Mouse (Mus musculus): ENCODE data around the gene Stx12. TPM values are rescaled to one million over a fixed set of nuclear protein-coding genes. Genes with fewer than 3 reads are reported as not detected.

Gene Stx12
- polyA plus RNA-seq, 1 experiment = 16.7 TPM

GRCm38 (mm10) chr4:132874363-132875097 lies 9.8 kb downstream of the Stx12 start:
- H3K4me1 ChIP-seq (ENCODE audit: control insufficient read depth, insufficient read depth, low read length) = no peaks in the 10 kb centered on the region; the same call in none of the 2 replicates
- 79% methylated on average over 7 of the region's 7 CpGs for WGBS
- no peak overlapping the region for H3K27ac ChIP-seq (ENCODE audit: control insufficient read depth, insufficient read depth, low read depth, low read length, poor library complexity)

DNA sequence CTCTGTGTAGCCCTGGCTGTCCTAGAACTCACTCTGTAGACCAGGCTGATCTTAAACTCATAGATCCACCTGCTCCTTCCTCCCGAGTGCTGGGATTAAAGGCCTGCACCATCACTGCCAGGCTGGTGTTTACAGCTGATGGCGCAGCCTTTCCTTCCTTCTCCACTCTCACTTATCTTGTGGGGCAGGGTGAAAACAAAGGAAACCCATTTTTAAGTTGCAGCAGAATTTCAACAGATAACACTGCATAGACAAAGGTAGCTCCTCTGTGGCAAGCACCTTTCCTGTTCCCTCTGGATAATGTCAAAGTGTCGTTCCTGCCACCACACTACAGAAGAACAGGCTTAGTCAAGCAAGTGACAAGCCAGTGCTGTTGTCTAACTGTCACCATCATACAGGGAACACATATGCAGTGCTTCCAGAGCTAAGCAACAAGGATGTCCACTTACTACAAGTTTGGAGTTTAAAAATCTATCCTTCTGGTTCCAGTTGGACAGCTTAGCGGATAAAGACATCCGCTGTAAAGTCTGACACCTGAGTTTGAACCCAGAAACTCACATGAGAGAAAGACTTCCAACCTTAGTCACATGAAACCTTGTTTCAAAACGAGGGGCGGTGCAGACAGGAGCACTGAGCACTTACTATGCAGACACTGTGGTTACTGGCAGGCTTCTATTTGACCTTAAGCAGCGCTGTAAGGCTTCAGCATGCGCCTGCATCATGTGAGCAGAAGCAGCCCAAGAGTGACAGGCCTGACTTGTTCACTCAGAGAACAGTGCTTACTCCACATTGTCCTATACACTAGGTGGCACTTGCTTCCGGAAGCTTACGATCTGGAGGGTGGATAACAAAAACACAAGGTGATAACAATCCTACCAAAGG lies 10.6 kb downstream of the Stx12 start:
- no peak overlapping the region for H3K27ac ChIP-seq (ENCODE audit: control insufficient read depth, insufficient read depth, low read depth, low read length, poor library complexity)
- H3K4me3 ChIP-seq (replicated peaks; ENCODE audit: control insufficient read depth, low read depth, low read length) = no peak overlapping the region
- 57% methylated on average over 11 of the region's 11 CpGs for WGBS
- TF ChIP-seq POLR2A (IDR thresholded peaks at IDR 0.05; ENCODE audit: borderline replicate concordance, control insufficient read depth, low read depth, low read length) (no peak), CTCF (IDR thresholded peaks at IDR 0.05; ENCODE audit: control insufficient read depth, insufficient read depth, low read length) (no peak)
- no peaks in the 10 kb centered on the region; the same call in none of the 2 replicates for H3K4me1 ChIP-seq (ENCODE audit: control insufficient read depth, insufficient read depth, low read length)

More at GRCm38 (mm10) chr4:132874363-132875097, 9.8 kb downstream of the Stx12 start:
- no peak for TF ChIP-seq CTCF (IDR thresholded peaks at IDR 0.05; ENCODE audit: control insufficient read depth, insufficient read depth, low read length)
- no peak for TF ChIP-seq POLR2A (IDR thresholded peaks at IDR 0.05; ENCODE audit: borderline replicate concordance, control insufficient read depth, low read depth, low read length)
- no peak overlapping the region for H3K4me3 ChIP-seq (replicated peaks; ENCODE audit: control insufficient read depth, low read depth, low read length)

- Histone ChIP-seq H3K4me1 (ENCODE audit: control insufficient read depth, insufficient read depth, low read length) (no peaks in the 10 kb centered on the region; the same call in none of the 2 replicates), H3K4me3 (replicated peaks; ENCODE audit: control insufficient read depth, low read depth, low read length) (no peak overlapping the region), H3K27ac (ENCODE audit: control insufficient read depth, insufficient read depth, low read depth, low read length, poor library complexity) (no peak overlapping the region)
- WGBS = 90% methylated on average over 3 of the region's 3 CpGs
- TF ChIP-seq POLR2A (IDR thresholded peaks at IDR 0.05; ENCODE audit: borderline replicate concordance, control insufficient read depth, low read depth, low read length) (no peak), CTCF (IDR thresholded peaks at IDR 0.05; ENCODE audit: control insufficient read depth, insufficient read depth, low read length) (no peak)
Observed at GRCm38 (mm10) chr4:132871116-132871515, 13.2 kb downstream of the Stx12 start.

DNA sequence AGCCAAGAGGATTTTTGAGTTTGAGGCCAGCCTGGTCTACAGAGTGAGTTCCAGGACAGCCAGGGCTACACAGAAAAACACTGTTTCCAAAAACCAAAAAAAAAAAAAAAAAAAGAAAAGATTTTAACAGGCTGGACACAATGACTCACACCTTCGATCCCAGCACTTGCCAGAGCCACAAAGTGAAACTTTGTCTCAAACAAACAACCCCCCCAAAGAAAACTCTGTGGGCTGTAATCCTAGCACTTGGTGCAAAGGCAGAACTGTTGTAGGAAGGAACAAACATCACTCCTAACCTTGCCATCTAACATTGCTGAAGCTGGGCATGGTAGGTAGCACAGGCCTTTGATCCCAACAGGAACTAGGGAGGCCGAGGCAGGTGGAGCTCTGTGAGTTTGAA lies 19.5 kb downstream of the Stx12 start:
- WGBS = 92% methylated on average over 2 of the region's 2 CpGs
- Histone ChIP-seq H3K4me1 (ENCODE audit: control insufficient read depth, insufficient read depth, low read length) (no peaks in the 10 kb centered on the region; the same call in 1 of the 2 replicates), H3K4me3 (replicated peaks; ENCODE audit: control insufficient read depth, low read depth, low read length) (no peak overlapping the region), H3K27ac (ENCODE audit: control insufficient read depth, insufficient read depth, low read depth, low read length, poor library complexity) (no peak overlapping the region)
- TF ChIP-seq POLR2A (IDR thresholded peaks at IDR 0.05; ENCODE audit: borderline replicate concordance, control insufficient read depth, low read depth, low read length) (no peak), CTCF (IDR thresholded peaks at IDR 0.05; ENCODE audit: control insufficient read depth, insufficient read depth, low read length) (no peak)

- Histone ChIP-seq H3K27ac (ENCODE audit: control insufficient read depth, insufficient read depth, low read depth, low read length, poor library complexity) (no peak overlapping the region), H3K4me3 (replicated peaks; ENCODE audit: control insufficient read depth, low read depth, low read length) (no peak overlapping the region), H3K4me1 (ENCODE audit: control insufficient read depth, insufficient read depth, low read length) (no peaks in the 10 kb centered on the region; the same call in 1 of the 2 replicates)
- WGBS = 91% methylated on average over 13 of the region's 13 CpGs
- no peak for TF ChIP-seq CTCF (IDR thresholded peaks at IDR 0.05; ENCODE audit: control insufficient read depth, insufficient read depth, low read length)
- no peak for TF ChIP-seq POLR2A (IDR thresholded peaks at IDR 0.05; ENCODE audit: borderline replicate concordance, control insufficient read depth, low read depth, low read length)
Observed at GRCm38 (mm10) chr4:132863012-132863411, 21.3 kb downstream of the Stx12 start.

GRCm38 (mm10) chr4:132860880-132861279 lies 23.4 kb downstream of the Stx12 start:
- 89% methylated on average over 1 of the region's 1 CpGs for WGBS
- Histone ChIP-seq H3K4me3 (replicated peaks; ENCODE audit: control insufficient read depth, low read depth, low read length) (no peak overlapping the region), H3K4me1 (ENCODE audit: control insufficient read depth, insufficient read depth, low read length) (no peaks in the 10 kb centered on the region), H3K27ac (ENCODE audit: control insufficient read depth, insufficient read depth, low read depth, low read length, poor library complexity) (no peak overlapping the region)
- TF ChIP-seq POLR2A (IDR thresholded peaks at IDR 0.05; ENCODE audit: borderline replicate concordance, control insufficient read depth, low read depth, low read length) = no peak
- TF ChIP-seq CTCF (IDR thresholded peaks at IDR 0.05; ENCODE audit: control insufficient read depth, insufficient read depth, low read length) = no peak

DNA sequence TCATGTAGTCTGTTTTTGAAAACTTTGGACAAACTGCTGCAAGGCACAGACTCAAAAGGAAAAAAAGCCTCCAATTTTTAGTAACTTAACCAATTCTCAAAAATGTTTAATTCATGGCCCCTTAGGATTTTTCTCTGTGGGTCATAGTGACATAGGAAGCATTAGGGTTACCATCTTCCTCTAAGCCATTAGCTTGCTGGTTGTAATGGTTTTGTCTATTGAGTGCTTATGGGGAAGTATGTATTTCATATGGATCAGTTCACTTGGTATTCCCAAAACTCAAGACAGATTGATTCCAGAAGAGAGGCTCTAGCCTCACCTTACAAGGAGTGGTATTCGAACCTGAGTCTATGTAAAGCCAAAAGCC lies 40.6 kb downstream of the Stx12 start:
- Histone ChIP-seq H3K4me1 (ENCODE audit: control insufficient read depth, insufficient read depth, low read length) (no peaks in the 10 kb centered on the region), H3K4me3 (replicated peaks; ENCODE audit: control insufficient read depth, low read depth, low read length) (no peak overlapping the region), H3K27ac (ENCODE audit: control insufficient read depth, insufficient read depth, low read depth, low read length, poor library complexity) (no peak overlapping the region)
- TF ChIP-seq POLR2A (IDR thresholded peaks at IDR 0.05; ENCODE audit: borderline replicate concordance, control insufficient read depth, low read depth, low read length) = no peak
- no peak for TF ChIP-seq CTCF (IDR thresholded peaks at IDR 0.05; ENCODE audit: control insufficient read depth, insufficient read depth, low read length)
- 84% methylated on average over 1 of the region's 1 CpGs for WGBS

Measured in bone marrow, adult 2 months (tissue).